Mouse (Mus musculus) heart, embryonic 12.5 days (tissue): Measurements from ENCODE around the gene Plppr2. TPM values are rescaled to one million over a fixed set of nuclear protein-coding genes. Genes with fewer than 3 reads are reported as not detected.

Experiments used
- ATAC-seq: fragments of 200-750 bp; cut with Nextera tagmentation; 2 replicates; pipeline ENCODE4 v1.8.0; 2017; ENCODE audit warnings: moderate TSS enrichment, moderate library complexity; ENCODE audit not compliant: insufficient number of reproducible peaks, low FRiP score
- H3K27ac ChIP-seq: fragments of 300-500 bp; sonication (generic); 2 replicates; pipeline ENCODE4 v1.5.1; 2016; ENCODE audit warnings: mild to moderate bottlenecking, moderate library complexity; ENCODE audit not compliant: poor library complexity, severe bottlenecking
- H3K27me3 ChIP-seq: fragments of 300-500 bp; sonication (generic); replicated peaks from 2 replicates; pipeline ENCODE4 v1.6.1; 2016; ENCODE audit warnings: mild to moderate bottlenecking, moderate library complexity
- H3K36me3 ChIP-seq: fragments of 300-500 bp; sonication (generic); 2 replicates; pipeline ENCODE4 v1.6.1; 2016; ENCODE audit warnings: mild to moderate bottlenecking, moderate library complexity
- H3K4me1 ChIP-seq: fragments of 300-500 bp; sonication (generic); replicated peaks from 2 replicates; pipeline ENCODE4 v1.6.1; 2016; ENCODE audit warnings: mild to moderate bottlenecking
- H3K4me2 ChIP-seq: fragments of 300-500 bp; sonication (generic); 2 replicates; pipeline ENCODE4 v1.6.1; 2016; ENCODE audit warnings: mild to moderate bottlenecking, moderate library complexity
- H3K4me3 ChIP-seq: fragments of 300-500 bp; sonication (generic); 2 replicates; pipeline ENCODE4 v1.5.1; 2016; ENCODE audit warnings: mild to moderate bottlenecking
- H3K9ac ChIP-seq: fragments of 300-500 bp; sonication (generic); 2 replicates; pipeline ENCODE4 v1.6.1; 2016; ENCODE audit warnings: mild to moderate bottlenecking, moderate library complexity
- H3K9me3 ChIP-seq: fragments of 300-500 bp; sonication (generic); replicated peaks from 2 replicates; pipeline ENCODE4 v1.6.1; 2016; ENCODE audit warnings: mild to moderate bottlenecking, moderate library complexity
- WGBS: fragments of 180-500 bp; shearing (Covaris S2); methylation state at CpG from one replicate; pipeline ENCODE4 v1.1.7; 2016; 5-methylcytosine and 5-hydroxymethylcytosine counted together
- polyA plus RNA-seq: library from polyadenylated mRNA; unstranded; fragments of >200 nt; fragmentation: Nextera tagmentation; extraction: Ambion mirVana; gene quantifications from 2 replicates; pipeline ENCODE4 v1.2.1, GENCODE M21; 2016

Plppr2 gene
- polyA plus RNA-seq, 1 experiment from 2014 or later, result 8.2 TPM

GRCm38 (mm10) chr9:21918692-21919384, 18.0 kb upstream of the Plppr2 start:
- Histone ChIP-seq H3K27me3 (peaks cover 18% of the 10 kb centered on the region), H3K4me1 (peaks cover 11% of the 10 kb centered on the region), H3K9me3 (no peaks in the 10 kb centered on the region), H3K4me3 (peak overlapping the region; percentile 72), H3K36me3 (0 out of 2 replicates have a peak, but pooled peaks cover 2% of the 10 kb centered on the region), H3K4me2 (peak overlapping the region; percentile 99), H3K9ac (no peak overlapping the region), H3K27ac (no peak overlapping the region)
- WGBS, result 24% methylated on average over 5 of the region's 5 CpGs
- no peak for ATAC-seq

DNA sequence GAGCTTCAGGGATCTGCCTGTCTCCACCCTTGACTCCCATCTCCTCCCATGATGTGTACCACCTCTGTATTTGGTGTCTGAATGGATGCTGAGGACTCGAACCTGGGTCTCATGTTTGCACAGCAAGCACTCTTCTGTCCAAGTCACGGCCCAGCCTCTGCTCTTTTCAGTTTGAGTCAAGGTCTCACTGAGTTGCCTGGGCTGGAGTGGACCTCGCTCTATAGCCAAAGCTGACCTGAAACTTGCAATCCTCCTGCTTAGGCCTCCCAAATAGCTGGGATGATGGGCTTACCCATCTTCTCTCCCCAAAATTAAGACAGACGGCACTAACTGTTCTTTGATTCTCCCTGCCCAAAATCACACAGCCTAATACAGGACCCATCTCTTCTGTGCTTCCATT, 13.8 kb upstream of the Plppr2 start:
- Histone ChIP-seq H3K9ac (no peak overlapping the region), H3K4me1 (peaks cover 36% of the 10 kb centered on the region), H3K9me3 (no peaks in the 10 kb centered on the region), H3K36me3 (no peaks in the 10 kb centered on the region; the same call in 1 of the 2 replicates), H3K27ac (peak overlapping the region; percentile 91; the same call in 1 of the 2 replicates), H3K4me3 (no peak overlapping the region), H3K4me2 (no peak overlapping the region), H3K27me3 (no peaks in the 10 kb centered on the region)
- 90% methylated on average over 4 of the region's 4 CpGs for WGBS
- no peak for ATAC-seq

DNA sequence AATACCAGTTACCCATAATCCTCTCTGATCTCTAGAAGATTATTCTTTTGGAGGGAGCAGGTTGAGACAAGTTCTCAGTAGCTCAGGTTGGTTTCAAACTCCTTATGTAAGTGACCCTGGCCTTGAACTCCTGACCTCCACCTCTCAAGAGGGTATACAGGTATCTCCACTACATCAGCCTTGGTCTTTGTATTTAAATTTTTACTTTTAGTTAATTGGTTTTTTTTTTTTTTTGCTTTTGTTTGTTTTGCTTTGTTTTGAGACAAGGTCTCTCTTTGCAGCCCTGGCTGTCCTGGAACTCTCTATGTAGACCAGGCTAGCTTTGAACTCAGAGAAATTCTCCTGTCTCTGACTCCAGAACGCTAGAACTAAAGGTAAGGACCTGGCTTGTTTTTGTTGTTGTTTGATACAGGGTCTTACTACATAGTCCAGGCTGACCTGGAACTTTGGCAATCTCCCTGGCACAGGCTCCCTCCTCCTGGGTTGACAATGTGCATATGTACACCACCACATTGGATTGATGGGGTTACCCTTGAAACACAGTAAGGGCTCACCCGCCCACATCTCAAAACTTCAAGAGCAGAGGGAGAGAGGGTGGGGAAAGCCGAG, 13.2 kb upstream of the Plppr2 start:
- WGBS, result 25% methylated on average over 3 of the region's 3 CpGs

GRCm38 (mm10) chr9:21924099-21924493, 12.7 kb upstream of the Plppr2 start:
- 26% methylated on average over 6 of the region's 6 CpGs for WGBS
- H3K4me2 ChIP-seq, result no peak overlapping the region
- no peaks in the 10 kb centered on the region for H3K9me3 ChIP-seq
- H3K27me3 ChIP-seq, result no peaks in the 10 kb centered on the region
- peak; percentile 84 for ATAC-seq
- no peaks in the 10 kb centered on the region; the same call in 1 of the 2 replicates for H3K36me3 ChIP-seq
- peaks cover 36% of the 10 kb centered on the region for H3K4me1 ChIP-seq
- H3K9ac ChIP-seq, result no peak overlapping the region
- H3K4me3 ChIP-seq, result no peak overlapping the region
- H3K27ac ChIP-seq, result peak overlapping the region; percentile 91

More for the DNA sequence above, 13.2 kb upstream of the Plppr2 start:
- Histone ChIP-seq H3K4me2 (no peak overlapping the region), H3K36me3 (no peaks in the 10 kb centered on the region; the same call in 1 of the 2 replicates), H3K4me3 (no peak overlapping the region), H3K9me3 (no peaks in the 10 kb centered on the region), H3K27ac (peak overlapping the region; percentile 91), H3K9ac (no peak overlapping the region), H3K4me1 (peaks cover 36% of the 10 kb centered on the region), H3K27me3 (no peaks in the 10 kb centered on the region)
- no peak for ATAC-seq

DNA sequence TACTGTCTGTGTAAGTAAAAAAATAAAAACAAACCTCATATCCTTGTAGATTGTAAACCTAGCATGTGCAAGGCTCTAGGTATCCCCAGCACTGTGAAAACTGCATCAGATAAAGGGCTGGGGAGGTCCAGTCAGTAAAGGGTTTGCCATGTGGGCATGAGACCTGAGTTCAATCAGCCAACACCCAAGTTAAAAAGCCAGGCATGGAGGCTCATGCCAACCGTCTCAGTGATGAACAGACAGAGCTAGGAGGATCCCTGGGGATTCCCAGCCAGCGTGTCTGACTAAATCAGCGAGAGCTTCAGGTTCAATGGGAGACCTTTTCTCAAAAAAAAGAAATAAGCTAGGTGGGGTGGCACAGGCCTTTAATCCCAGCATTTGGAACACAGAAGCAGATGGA, 11.8 kb upstream of the Plppr2 start:
- no peak overlapping the region for H3K4me2 ChIP-seq
- H3K27ac ChIP-seq, result peak overlapping the region; percentile 6; the same call in 1 of the 2 replicates
- H3K36me3 ChIP-seq, result no peaks in the 10 kb centered on the region; the same call in 1 of the 2 replicates
- H3K4me3 ChIP-seq, result no peak overlapping the region
- H3K9ac ChIP-seq, result no peak overlapping the region
- H3K9me3 ChIP-seq, result no peaks in the 10 kb centered on the region
- 83% methylated on average over 3 of the region's 3 CpGs for WGBS
- no peak for ATAC-seq
- H3K4me1 ChIP-seq, result peaks cover 36% of the 10 kb centered on the region
- H3K27me3 ChIP-seq, result no peaks in the 10 kb centered on the region

- no peak overlapping the region for H3K4me3 ChIP-seq
- no peak overlapping the region for H3K4me2 ChIP-seq
- H3K9me3 ChIP-seq, result no peaks in the 10 kb centered on the region
- ATAC-seq, result no peak
- no peak overlapping the region for H3K9ac ChIP-seq
- H3K27ac ChIP-seq, result no peak overlapping the region
- no peaks in the 10 kb centered on the region; the same call in 1 of the 2 replicates for H3K36me3 ChIP-seq
- H3K27me3 ChIP-seq, result no peaks in the 10 kb centered on the region
- H3K4me1 ChIP-seq, result peaks cover 36% of the 10 kb centered on the region
- 100% methylated on average over 1 of the region's 1 CpGs for WGBS
These were observed 11.3 kb upstream of the Plppr2 start for GRCm38 (mm10) chr9:21925506-21925905.

DNA sequence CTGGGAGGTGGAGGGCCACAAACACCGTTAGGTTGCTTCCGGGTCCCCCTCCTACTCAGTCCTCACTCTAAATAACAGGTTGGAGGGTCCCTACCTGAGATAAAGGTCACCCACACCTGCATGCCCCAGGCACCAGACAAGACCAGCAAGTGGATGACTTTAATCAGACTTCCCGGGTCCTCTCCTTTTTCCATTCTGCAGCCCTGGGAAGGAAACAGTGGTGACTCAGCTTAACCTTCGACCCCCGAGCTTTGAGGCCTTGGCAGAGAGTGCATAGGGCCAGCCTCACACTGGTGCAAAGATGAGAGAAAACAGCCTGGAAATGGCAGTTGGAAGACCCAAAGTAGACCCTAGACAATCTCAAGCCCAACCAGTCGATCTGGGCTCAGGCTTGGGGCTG, 10.7 kb upstream of the Plppr2 start:
- Histone ChIP-seq H3K4me3 (0 out of 2 replicates have a peak overlapping the region, but pooled peaks have one; percentile 60), H3K27me3 (no peaks in the 10 kb centered on the region), H3K36me3 (no peaks in the 10 kb centered on the region; the same call in 1 of the 2 replicates), H3K9ac (peak overlapping the region; percentile 76), H3K4me2 (peak overlapping the region; percentile 76), H3K4me1 (peaks cover 40% of the 10 kb centered on the region), H3K9me3 (no peaks in the 10 kb centered on the region), H3K27ac (no peak overlapping the region)
- 58% methylated on average over 6 of the region's 6 CpGs for WGBS
- ATAC-seq, result no peak

DNA sequence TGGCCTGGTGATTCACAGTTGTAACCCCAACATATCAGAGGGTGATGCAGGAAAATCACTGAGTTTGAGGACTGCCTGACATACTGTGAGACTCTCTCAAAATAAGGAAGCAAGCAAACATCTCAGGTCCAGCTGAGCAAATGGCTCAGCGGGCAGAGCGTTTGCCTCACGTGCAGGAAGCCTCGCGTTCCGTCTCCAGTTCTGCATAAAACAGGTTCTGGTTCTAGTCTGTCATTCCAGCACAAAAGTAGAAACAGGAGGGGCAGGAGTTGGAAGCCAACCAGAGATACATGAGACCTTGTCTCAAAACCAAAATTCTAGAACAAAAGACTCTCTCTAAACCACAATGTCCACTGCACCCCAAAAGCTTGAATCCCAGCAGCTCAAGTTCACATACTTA, 10.0 kb upstream of the Plppr2 start:
- H3K9ac ChIP-seq, result peak overlapping the region; percentile 76
- H3K4me3 ChIP-seq, result peak overlapping the region; percentile 60
- H3K9me3 ChIP-seq, result no peaks in the 10 kb centered on the region
- peak overlapping the region; percentile 76 for H3K4me2 ChIP-seq
- WGBS, result 2% methylated on average over 6 of the region's 6 CpGs
- no peak for ATAC-seq
- H3K27ac ChIP-seq, result peak overlapping the region; percentile 37
- peaks cover 40% of the 10 kb centered on the region for H3K4me1 ChIP-seq
- no peaks in the 10 kb centered on the region for H3K27me3 ChIP-seq
- no peaks in the 10 kb centered on the region; the same call in 1 of the 2 replicates for H3K36me3 ChIP-seq

DNA sequence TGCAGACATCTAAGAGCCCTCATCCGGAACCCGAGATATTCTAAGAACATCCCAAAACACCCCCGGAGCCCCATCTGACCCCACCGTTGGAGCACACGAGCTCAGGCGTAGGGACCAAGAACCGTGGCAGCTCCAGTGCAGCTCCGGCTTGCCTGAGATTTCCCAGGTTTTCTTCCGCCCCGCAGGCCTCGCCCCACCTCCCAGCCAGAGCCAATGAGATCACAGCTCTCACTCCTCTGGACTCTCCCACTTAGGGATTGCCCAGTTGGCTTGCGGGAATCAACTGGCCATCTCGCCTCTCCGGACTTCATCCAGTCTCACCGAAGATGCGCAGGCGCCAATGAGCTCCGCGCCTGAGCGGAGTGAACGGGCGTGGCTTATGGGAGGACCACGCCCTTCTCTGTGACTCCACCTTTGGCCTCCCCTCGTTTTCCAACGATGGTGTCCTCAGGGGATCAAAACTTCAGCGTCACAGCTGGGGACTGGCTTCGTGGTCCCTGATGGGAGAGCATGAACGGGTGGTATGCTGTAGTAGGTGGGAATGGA, 9.6 kb upstream of the Plppr2 start, which contains the start of the genes Ccdc159 and Tmem205:
Gene Ccdc159, plus strand, starts transcription at position 264 of the 546 bp plus-strand sequence.
Gene Tmem205, minus strand, starts transcription at position 349 of the 546 bp plus-strand sequence.
- Histone ChIP-seq H3K4me2 (peak within 1 kb of the TSS; percentile 76), H3K9me3 (no peaks in the 10 kb centered on the region), H3K27me3 (no peaks in the 10 kb centered on the region), H3K9ac (peak within 1 kb of the TSS; percentile 76), H3K4me3 (peak within 1 kb of the TSS; percentile 60), H3K36me3 (no peaks in the 10 kb centered on the region; the same call in 1 of the 2 replicates), H3K27ac (peak within 1 kb of the TSS; percentile 37), H3K4me1 (peaks cover 40% of the 10 kb centered on the region)
- peak; percentile 91 for ATAC-seq
- WGBS, result under 1% methylated on average over 28 of the region's 28 CpGs

DNA sequence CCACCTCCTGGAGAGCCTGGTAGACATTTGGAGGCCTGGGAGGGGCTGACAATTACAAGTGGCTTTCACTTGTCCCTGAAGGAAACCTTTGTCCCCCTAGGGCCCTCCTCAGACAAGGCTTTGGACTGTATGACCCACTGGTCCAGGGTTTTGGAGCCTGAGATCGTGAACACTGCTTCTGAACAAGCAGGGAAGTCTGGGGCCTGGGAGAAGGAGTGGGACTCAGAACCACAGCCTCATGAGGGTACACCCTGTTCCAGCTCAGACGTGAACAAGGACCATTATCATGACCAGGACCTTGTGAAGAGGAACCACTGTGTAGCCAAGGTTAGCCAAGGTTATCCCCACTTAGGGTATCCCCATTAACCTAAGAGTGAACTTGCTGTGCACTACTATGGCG, 7.6 kb upstream of the Plppr2 start:
- H3K27me3 ChIP-seq, result no peaks in the 10 kb centered on the region

GRCm38 (mm10) chr9:21932006-21932405, 4.8 kb upstream of the Plppr2 start:
- Histone ChIP-seq H3K4me1 (0 out of 2 replicates have a peak, but pooled peaks cover 7% of the 10 kb centered on the region), H3K9ac (no peak overlapping the region), H3K4me2 (no peak overlapping the region), H3K36me3 (no peaks in the 10 kb centered on the region), H3K4me3 (no peak overlapping the region), H3K9me3 (no peaks in the 10 kb centered on the region), H3K27ac (no peak overlapping the region), H3K27me3 (no peaks in the 10 kb centered on the region)
- ATAC-seq, result no peak
- whole genome bisulfite sequencing, result 54% methylated on average over 2 of the region's 2 CpGs

More for the DNA sequence above, 7.6 kb upstream of the Plppr2 start:
- Histone ChIP-seq H3K4me3 (no peak overlapping the region), H3K27ac (no peak overlapping the region), H3K4me1 (peaks cover 25% of the 10 kb centered on the region), H3K4me2 (no peak overlapping the region), H3K36me3 (no peaks in the 10 kb centered on the region; the same call in 1 of the 2 replicates), H3K9me3 (no peaks in the 10 kb centered on the region), H3K9ac (no peak overlapping the region)
- ATAC-seq, result no peak
- 66% methylated on average over 3 of the region's 3 CpGs for WGBS
